Mouse (Mus musculus) embryonic facial prominence, embryonic 12.5 days (tissue): ENCODE data around the gene Prpf3. TPM values are rescaled to one million over a fixed set of nuclear protein-coding genes. Genes with fewer than 3 reads are reported as not detected.

Source experiments
- ATAC-seq: fragments of 200-750 bp; cut with Nextera tagmentation; 2 replicates; pipeline ENCODE4 v1.8.0; 2017; ENCODE audit not compliant: insufficient number of reproducible peaks, insufficient read depth, low FRiP score, low TSS enrichment
- H3K27ac ChIP-seq: fragments of 300-500 bp; sonication (generic); 2 replicates; pipeline ENCODE4 v1.5.1; 2016; ENCODE audit warnings: mild to moderate bottlenecking
- H3K27me3 ChIP-seq: fragments of 300-500 bp; sonication (generic); 2 replicates; pipeline ENCODE4 v1.6.1; 2016; ENCODE audit warnings: mild to moderate bottlenecking, moderate library complexity
- H3K36me3 ChIP-seq: fragments of 300-500 bp; sonication (generic); 2 replicates; pipeline ENCODE4 v1.6.1; 2016; ENCODE audit warnings: mild to moderate bottlenecking
- H3K4me1 ChIP-seq: fragments of 300-500 bp; sonication (generic); 2 replicates; pipeline ENCODE4 v1.6.1; 2016
- H3K4me2 ChIP-seq: fragments of 300-500 bp; sonication (generic); replicated peaks from 2 replicates; pipeline ENCODE4 v1.6.1; 2016; ENCODE audit warnings: mild to moderate bottlenecking, moderate library complexity
- H3K4me3 ChIP-seq: fragments of 300-500 bp; sonication (generic); 2 replicates; pipeline ENCODE4 v1.5.1; 2016; ENCODE audit warnings: mild to moderate bottlenecking
- H3K9ac ChIP-seq: fragments of 300-500 bp; sonication (generic); 2 replicates; pipeline ENCODE4 v1.6.1; 2016; ENCODE audit warnings: mild to moderate bottlenecking, moderate library complexity
- H3K9me3 ChIP-seq: fragments of 300-500 bp; sonication (generic); 2 replicates; pipeline ENCODE4 v1.6.1; 2016; ENCODE audit warnings: mild to moderate bottlenecking, moderate library complexity
- WGBS: fragments of 180-500 bp; shearing (Covaris S2); methylation state at CpG from one replicate; pipeline ENCODE4 v1.1.7; 2016; 5-methylcytosine and 5-hydroxymethylcytosine counted together
- polyA plus RNA-seq: library from polyadenylated mRNA; unstranded; fragments of >200 nt; fragmentation: Nextera tagmentation; extraction: Ambion mirVana; gene quantifications from 2 replicates; pipeline ENCODE4 v1.2.1, GENCODE M21; 2016

Gene Prpf3
- polyA plus RNA-seq, 1 experiment from 2014 or later, result 68.2 TPM

GRCm38 (mm10) chr3:95893126-95893525 lies 37.4 kb upstream of the Prpf3 start:
- peak overlapping the region; percentile 76 for H3K27ac ChIP-seq
- H3K36me3 ChIP-seq, result peaks cover 8% of the 10 kb centered on the region
- ATAC-seq, result no peak
- 20% methylated on average over 7 of the region's 7 CpGs for WGBS
- peak overlapping the region; percentile 54 for H3K4me2 ChIP-seq
- H3K4me1 ChIP-seq, result peaks cover 25% of the 10 kb centered on the region
- H3K4me3 ChIP-seq, result peak overlapping the region; percentile 55
- H3K9ac ChIP-seq, result peak overlapping the region; percentile 8; the same call in 1 of the 2 replicates
- H3K27me3 ChIP-seq, result no peaks in the 10 kb centered on the region
- H3K9me3 ChIP-seq, result no peaks in the 10 kb centered on the region

DNA sequence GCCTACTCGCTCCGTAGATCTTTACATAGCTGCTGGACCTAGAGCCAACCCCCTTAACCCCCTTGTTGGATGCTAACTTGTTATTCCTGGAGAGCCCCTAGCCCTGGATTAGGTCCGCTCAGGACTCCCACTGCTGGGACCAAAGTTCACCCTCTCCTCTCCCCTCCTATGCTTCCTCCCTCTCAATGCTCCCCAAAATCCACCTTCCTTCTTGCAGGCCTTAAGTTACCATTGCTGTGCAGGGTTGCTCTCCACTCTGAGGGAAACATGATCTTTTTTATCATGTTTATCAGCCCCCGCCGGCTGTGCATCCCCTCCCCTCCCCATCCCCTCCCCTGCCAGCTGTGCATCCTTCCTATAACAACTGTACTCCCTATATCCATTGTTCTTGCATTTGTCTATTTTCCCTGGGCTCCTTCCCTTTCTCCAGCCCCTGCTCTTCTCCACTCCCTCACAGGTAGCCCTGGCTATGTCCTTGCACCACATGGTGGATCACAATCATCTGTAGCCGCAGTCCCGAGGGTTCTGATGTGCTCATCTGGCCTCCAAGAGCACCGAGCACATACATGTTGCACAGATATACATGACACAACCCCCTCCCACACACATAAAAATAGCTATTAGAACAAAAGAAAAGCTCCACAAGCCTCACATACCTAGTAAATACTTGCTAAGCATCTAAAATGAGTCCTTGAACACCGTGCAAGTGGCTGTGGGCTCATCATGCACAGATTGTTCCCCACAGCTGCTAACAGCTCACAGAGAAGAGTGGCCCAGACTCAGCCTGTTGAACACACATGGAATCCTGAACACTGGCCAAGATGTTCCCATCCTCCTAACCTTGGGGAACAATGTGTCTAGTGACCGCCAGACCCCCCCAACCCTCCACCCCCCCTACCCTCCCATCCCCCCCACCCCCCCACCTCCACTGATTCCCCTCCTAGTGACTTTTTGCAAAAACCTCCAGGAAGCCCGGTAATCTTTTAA lies 36.7 kb upstream of the Prpf3 start:
- H3K27ac ChIP-seq, result peak overlapping the region; percentile 69
- peaks cover 4% of the 10 kb centered on the region; the same call in 1 of the 2 replicates for H3K36me3 ChIP-seq
- 33% methylated on average over 11 of the region's 11 CpGs for WGBS
- peak overlapping the region; percentile 19 for H3K4me3 ChIP-seq
- peak overlapping the region; percentile 31; the same call in 1 of the 2 replicates for H3K9ac ChIP-seq
- no peak for ATAC-seq
- no peaks in the 10 kb centered on the region for H3K27me3 ChIP-seq
- H3K4me2 ChIP-seq, result peak overlapping the region; percentile 36
- H3K9me3 ChIP-seq, result no peaks in the 10 kb centered on the region
- H3K4me1 ChIP-seq, result peaks cover 25% of the 10 kb centered on the region

DNA sequence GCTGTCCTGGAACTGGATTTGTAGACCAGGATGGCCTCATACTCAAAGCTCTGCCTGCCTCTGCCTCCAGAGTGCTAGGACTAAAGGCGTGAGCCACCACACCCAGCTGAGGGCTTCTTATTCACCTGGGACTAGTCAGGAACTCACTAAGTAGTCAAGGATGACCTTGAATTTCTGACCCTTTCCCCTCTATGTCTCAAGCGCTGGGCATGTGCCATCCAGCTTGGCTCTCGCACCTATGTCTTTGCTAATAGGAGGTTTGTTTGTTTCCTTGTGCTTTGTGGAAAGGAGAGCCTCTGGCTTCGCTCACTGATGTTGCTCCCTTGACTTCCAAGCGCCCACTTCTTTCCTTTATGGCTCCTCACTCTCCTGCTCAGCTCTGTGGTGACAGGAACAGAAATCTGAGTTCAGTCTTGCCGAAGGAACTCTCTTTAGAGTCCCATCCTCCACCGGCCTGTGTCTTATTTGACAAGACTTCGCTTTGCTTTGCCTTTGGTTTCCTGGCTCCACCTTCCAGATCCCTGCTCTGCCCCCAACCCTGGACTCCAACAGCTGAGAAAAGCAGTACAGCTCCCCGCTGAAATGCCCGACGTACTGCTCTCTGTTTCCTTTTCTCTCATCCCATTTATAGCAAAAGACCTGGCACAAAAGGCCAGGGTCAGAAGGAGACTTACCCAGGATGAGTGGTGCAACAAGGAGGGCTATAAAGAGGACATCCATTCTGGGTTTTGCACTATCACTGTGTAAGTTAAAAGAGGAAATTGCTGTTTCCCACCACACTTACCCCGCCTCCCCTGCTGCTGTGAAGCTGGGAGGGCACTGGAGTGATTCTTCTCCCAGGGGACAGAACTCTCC lies 35.8 kb upstream of the Prpf3 start, which contains the start of gene BC028528:
BC028528 (minus strand) TSS at position 795 of the 855 bp plus-strand sequence.
- Histone ChIP-seq H3K4me1 (peaks cover 25% of the 10 kb centered on the region), H3K9me3 (no peaks in the 10 kb centered on the region), H3K4me3 (peak within 1 kb of the TSS; percentile 19), H3K9ac (peak within 1 kb of the TSS; percentile 31), H3K27me3 (no peaks in the 10 kb centered on the region), H3K36me3 (peaks cover 6% of the 10 kb centered on the region; the same call in 1 of the 2 replicates), H3K27ac (peak within 1 kb of the TSS; percentile 69), H3K4me2 (peak within 1 kb of the TSS; percentile 36)
- no peak for ATAC-seq
- WGBS, result 27% methylated on average over 12 of the region's 12 CpGs

DNA sequence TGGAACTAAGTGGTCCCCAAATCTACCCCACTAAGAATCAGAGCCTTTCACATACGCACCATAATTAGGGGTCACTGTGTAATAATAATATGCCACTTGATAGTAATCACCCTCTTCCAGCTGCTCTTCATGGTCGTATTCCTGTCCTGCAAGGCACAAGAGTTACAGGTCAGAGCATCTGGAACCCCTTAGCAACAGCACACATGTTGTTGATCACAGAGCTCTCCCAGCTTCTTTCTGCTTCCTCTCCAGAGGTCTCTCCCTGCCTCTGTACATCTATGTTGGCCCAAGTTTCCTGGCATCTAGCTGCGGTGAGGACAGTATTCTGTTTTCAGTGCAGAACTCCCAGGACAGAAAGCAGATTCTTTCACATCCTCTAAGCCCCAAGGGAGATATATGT lies 34.0 kb upstream of the Prpf3 start:
- no peak overlapping the region for H3K9ac ChIP-seq
- H3K27ac ChIP-seq, result no peak overlapping the region
- H3K4me2 ChIP-seq, result no peak overlapping the region
- H3K4me1 ChIP-seq, result peaks cover 16% of the 10 kb centered on the region
- peaks cover 6% of the 10 kb centered on the region; the same call in 1 of the 2 replicates for H3K36me3 ChIP-seq
- ATAC-seq, result no peak
- no peaks in the 10 kb centered on the region for H3K27me3 ChIP-seq
- no peaks in the 10 kb centered on the region for H3K9me3 ChIP-seq
- whole genome bisulfite sequencing, result 27% methylated on average over 3 of the region's 3 CpGs
- no peak overlapping the region for H3K4me3 ChIP-seq

DNA sequence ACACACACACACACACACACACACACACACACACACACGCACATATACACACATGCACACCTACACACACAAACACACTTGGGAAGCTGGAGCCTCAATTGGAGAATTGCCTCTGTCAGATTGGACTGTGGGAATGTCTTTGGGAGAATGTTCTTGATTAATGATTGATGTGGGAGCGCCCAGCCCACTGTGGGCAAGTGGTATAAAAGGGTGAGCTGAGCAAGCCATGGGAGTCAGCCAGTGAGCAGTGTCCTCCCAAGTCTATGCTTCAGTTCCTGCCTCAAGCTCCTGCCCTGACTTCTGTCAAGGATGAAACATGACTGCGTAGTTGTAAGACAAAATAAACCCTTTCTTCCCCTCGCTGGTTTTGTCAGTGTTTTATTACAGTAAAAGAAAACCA lies 31.9 kb upstream of the Prpf3 start:
- Histone ChIP-seq H3K36me3 (peaks cover 6% of the 10 kb centered on the region; the same call in 1 of the 2 replicates), H3K27ac (no peak overlapping the region), H3K4me1 (peaks cover 16% of the 10 kb centered on the region), H3K27me3 (no peaks in the 10 kb centered on the region), H3K9ac (no peak overlapping the region), H3K4me3 (no peak overlapping the region), H3K4me2 (no peak overlapping the region), H3K9me3 (no peaks in the 10 kb centered on the region)
- ATAC-seq, result no peak
- whole genome bisulfite sequencing, result 86% methylated on average over 4 of the region's 4 CpGs

DNA sequence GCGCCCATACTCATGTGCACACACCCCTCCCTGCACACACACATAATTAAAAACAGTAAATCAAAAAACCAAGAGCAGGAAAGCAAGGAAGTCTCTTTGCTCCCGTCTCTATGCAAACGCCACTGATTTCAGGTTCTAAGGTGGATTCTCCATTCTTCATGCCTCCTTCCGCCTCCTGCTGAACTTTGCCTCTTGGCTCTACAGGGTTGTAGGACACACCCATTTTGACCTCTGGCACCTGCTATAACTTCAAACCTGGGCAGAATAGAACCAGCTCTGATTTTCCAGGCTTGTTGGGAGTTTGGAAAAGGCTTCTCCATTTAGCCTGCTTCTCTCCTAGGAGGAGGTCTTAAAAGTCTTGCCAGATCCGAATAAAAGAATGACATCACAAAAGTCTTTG lies 28.7 kb upstream of the Prpf3 start:
- Histone ChIP-seq H3K36me3 (peaks cover 6% of the 10 kb centered on the region; the same call in 1 of the 2 replicates), H3K4me2 (no peak overlapping the region), H3K27ac (no peak overlapping the region), H3K27me3 (no peaks in the 10 kb centered on the region), H3K9ac (no peak overlapping the region), H3K4me1 (peaks cover 13% of the 10 kb centered on the region; the same call in 1 of the 2 replicates), H3K9me3 (no peaks in the 10 kb centered on the region), H3K4me3 (no peak overlapping the region)
- no peak for ATAC-seq
- WGBS, result 67% methylated on average over 5 of the region's 5 CpGs

- 2% methylated on average over 24 of the region's 24 CpGs for WGBS
- ATAC-seq, result peak; percentile 37; the same call in 1 of the 2 replicates
- peaks cover 6% of the 10 kb centered on the region; the same call in 1 of the 2 replicates for H3K36me3 ChIP-seq
- peaks cover 13% of the 10 kb centered on the region; the same call in 1 of the 2 replicates for H3K4me1 ChIP-seq
- no peaks in the 10 kb centered on the region for H3K27me3 ChIP-seq
- H3K9me3 ChIP-seq, result no peaks in the 10 kb centered on the region
- H3K4me2 ChIP-seq, result peak overlapping the region; percentile 99
- H3K9ac ChIP-seq, result peak overlapping the region; percentile 24
- peak overlapping the region; percentile 44 for H3K4me3 ChIP-seq
- H3K27ac ChIP-seq, result no peak overlapping the region
Observed at GRCm38 (mm10) chr3:95882816-95883425, 27.2 kb upstream of the Prpf3 start.

- Histone ChIP-seq H3K4me2 (peak within 1 kb of the TSS; percentile 99), H3K9me3 (no peaks in the 10 kb centered on the region), H3K27ac (no peak within 1 kb of the TSS; the same call in 1 of the 2 replicates), H3K27me3 (no peaks in the 10 kb centered on the region), H3K4me3 (peak within 1 kb of the TSS; percentile 44), H3K4me1 (peaks cover 13% of the 10 kb centered on the region; the same call in 1 of the 2 replicates), H3K36me3 (0 out of 2 replicates have a peak, but pooled peaks cover under 1% of the 10 kb centered on the region), H3K9ac (peak within 1 kb of the TSS; percentile 30)
- peak; percentile 98 for ATAC-seq
- WGBS, result under 1% methylated on average over 66 of the region's 66 CpGs
Observed at GRCm38 (mm10) chr3:95881979-95882815, 26.5 kb upstream of the Prpf3 start, which contains the start of gene Ciart. Gene Ciart (minus strand): TSS chr3:95882251.

- Histone ChIP-seq H3K4me3 (no peak overlapping the region), H3K4me1 (peaks cover 13% of the 10 kb centered on the region; the same call in 1 of the 2 replicates), H3K36me3 (no peaks in the 10 kb centered on the region), H3K27me3 (no peaks in the 10 kb centered on the region), H3K9ac (no peak overlapping the region), H3K4me2 (no peak overlapping the region), H3K9me3 (no peaks in the 10 kb centered on the region), H3K27ac (no peak overlapping the region)
- WGBS, result 85% methylated on average over 4 of the region's 4 CpGs
- ATAC-seq, result no peak
Observed at GRCm38 (mm10) chr3:95879063-95879462, 23.4 kb upstream of the Prpf3 start.

GRCm38 (mm10) chr3:95872048-95872447 lies 16.4 kb upstream of the Prpf3 start:
- H3K36me3 ChIP-seq, result peaks cover 27% of the 10 kb centered on the region
- no peaks in the 10 kb centered on the region for H3K27me3 ChIP-seq
- H3K4me2 ChIP-seq, result peak overlapping the region; percentile 75
- no peak overlapping the region for H3K27ac ChIP-seq
- 83% methylated on average over 7 of the region's 7 CpGs for WGBS
- peaks cover 16% of the 10 kb centered on the region for H3K4me1 ChIP-seq
- peak overlapping the region; percentile 78 for H3K9ac ChIP-seq
- peak overlapping the region; percentile 73 for H3K4me3 ChIP-seq
- H3K9me3 ChIP-seq, result no peaks in the 10 kb centered on the region
- no peak for ATAC-seq
